Mouse (Mus musculus) heart, postnatal 36 days (tissue): ENCODE data around the gene Ptprn2. TPM values are rescaled to one million over a fixed set of nuclear protein-coding genes. Genes with fewer than 3 reads are reported as not detected.
A peak's percentile ranks its signal among the peaks of the same experiment; 100 is the strongest.

Experiments
- DNase-seq, 2 experiments: peaks; one replicate each; pipeline ENCODE4 v3.0.0; 2021 to 2022
- intact Hi-C: fragments of 180-260 bp; cut with DNase I; formaldehyde crosslinking; loops from one replicate; pipeline ENCODE4 v1.15.1; 2025
- total RNA-seq, 2 experiments: library from RNA; stranded (reverse); gene quantifications; 2 replicates each; pipeline ENCODE4 v1.2.3; 2021

Gene Ptprn2
- total RNA-seq, 2 experiments from 2014 or later, result 0.25 TPM; not detected in 1

DNA sequence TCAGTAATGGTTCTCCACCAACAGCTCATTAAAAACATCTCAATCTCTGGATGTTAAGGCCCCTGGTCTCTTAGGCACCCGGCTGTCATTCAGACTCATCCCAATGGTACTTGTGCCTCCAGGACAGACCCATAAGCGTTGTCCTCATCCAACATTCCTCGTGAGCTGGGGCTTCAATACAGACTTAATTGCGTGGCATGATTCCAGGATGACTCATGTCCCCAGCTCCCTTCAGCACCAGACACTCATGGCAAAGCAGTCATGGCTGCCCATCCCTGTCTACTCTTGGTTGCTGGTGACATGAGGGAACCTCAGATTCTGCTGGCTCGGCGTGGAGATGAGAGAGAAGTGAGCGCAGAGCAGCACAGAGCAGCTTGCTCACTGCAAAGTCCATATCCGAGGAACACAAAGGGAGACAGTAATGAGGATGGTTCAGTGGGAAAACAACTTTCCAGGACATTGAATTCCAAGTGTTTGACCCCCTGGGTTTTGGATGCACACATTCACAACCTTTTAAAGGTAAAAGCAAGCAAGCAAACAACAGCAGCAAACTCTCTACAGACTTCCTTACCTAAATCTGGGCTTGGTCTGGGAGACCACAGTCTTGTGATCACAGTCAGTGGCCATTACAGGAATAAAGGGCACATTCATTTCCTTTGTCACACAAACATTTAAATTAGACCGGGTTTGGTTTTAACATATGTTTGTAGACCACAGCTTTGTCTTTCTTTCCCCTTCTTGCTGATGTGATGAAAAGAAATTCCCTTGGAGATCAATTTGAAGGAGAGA lies 754.6 kb downstream of the Ptprn2 start:
- DNase-seq, result no peak
- intact Hi-C loops, result no loop called here

DNA sequence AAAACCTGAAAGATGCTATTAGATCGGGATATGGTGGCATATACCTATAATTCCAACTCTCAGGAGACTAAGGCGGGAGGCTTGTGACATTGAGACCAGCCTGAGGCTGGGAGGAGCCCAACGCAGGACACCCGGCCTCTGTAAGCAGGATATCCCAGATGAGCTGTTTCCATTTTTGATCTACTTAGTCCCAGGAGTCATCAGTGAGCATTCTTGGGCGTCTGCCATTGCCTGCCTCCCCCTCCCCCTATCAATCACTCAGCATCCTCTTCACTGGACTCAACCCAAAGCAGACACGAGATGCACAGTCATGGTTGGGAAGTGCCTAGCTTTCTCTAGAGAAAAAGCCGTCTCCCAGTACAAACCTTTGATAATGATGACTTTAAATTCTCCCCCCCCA lies 756.7 kb downstream of the Ptprn2 start:
- peak; percentile 17 to 30 for DNase-seq

DNA sequence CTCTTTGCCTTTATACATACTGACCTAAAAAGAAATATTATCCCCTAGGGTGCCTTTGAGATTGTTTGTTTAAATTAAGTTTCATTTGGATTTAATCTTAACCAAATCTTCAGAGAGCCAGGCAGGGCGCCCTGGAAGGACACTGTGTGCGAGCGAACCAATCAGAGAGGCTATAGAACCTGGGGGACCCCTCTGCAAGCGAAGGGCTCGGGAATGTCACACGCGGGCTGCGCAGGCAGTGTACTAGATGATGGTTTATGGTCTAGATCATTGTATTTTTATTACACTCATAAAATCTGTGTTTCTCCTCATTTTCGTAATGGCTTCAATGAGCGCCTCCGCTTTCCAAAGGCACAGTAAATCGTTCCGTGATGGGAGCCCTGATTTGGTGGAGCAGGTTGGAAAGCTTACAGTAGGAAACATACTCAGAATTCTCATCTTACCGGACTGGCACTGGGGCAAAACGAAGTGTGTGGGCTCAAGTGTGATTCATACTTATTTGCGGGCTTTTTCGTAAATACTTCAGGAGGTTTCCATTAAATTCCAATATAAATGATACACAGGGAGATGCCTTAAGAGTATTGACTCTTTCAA lies 760.5 kb downstream of the Ptprn2 start:
- no peak for DNase-seq
- intact Hi-C loops, result no loop called here

More for the DNA sequence above, 756.7 kb downstream of the Ptprn2 start:
- intact Hi-C loops, result no loop called here

DNA sequence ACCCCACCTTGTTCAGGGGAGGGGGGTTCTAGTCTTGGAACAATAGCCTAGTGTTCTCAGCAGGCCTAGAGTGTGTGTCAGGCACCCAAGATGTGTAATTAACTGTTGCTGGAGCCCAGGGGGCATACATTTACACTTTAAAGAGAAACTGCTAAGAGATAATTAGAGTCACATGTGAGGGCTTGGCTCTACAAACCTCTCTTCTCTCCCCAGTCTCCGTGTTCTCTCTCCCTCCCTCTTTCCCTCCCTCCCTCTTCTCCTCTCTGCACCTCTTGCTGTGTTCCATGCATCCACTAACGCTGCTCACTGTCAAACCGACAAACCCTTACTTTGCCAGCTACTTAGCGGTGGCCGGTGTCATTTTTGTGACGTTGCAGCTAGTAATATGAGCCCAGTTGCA lies 764.9 kb downstream of the Ptprn2 start:
- no peak for DNase-seq
- intact Hi-C loops, result no loop called here

DNA sequence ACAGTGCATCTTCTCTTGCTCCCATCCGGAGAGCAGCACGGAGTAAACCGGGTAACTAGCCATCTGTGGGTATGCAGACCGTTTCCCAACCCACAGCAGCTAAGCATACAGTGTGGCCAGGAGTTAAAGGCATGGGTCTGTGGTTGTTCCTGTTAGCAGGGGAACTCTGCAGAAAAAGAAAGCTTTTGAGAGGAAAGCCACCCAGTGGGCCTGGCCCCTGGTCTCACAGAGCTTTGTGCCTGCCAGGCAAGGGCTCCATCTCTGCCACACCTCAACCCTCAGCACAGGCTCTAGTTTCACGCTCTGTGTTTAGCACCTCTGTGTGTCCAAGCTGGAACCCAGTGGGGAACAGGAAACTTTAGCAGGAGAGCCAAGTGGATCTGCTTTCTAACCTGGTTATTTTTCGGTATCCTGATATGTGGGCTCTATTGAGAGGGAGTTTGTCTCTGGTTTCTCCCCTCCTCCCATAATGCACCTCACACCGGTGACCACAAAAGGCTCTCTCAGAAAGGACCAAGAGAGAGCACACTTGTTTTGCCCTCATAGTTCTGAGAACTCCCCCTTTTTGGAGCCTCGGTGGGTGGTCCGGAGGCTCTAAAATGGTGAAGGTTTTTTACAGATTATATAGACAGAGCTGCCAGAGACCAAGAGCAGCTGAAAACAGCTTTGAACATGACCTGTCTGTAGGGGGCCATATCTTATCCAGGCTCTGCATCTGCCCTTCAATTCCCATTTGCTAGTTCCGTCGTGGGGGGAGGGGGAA lies 766.3 kb downstream of the Ptprn2 start:
- intact Hi-C loops, result no loop called here
- no peak for DNase-seq

DNA sequence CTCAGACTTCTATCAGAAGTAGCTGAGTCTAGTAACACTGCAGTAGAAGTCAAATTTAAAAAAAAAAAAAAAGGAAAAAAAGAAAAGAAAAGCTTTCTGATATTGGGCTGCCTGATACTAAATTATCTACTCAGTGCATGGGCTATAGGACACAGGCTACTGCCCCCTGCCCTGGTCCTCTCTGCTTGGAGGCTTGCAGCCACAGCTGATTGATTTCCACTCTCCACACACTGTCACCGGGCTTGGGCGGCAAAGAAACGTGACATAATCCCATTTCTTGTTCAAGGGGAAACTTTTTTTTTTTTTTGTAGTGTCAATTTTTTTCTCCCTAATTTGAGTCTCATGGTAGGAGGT lies 766.9 kb downstream of the Ptprn2 start:
- no peak for DNase-seq
- intact Hi-C loops, result no loop called here

DNA sequence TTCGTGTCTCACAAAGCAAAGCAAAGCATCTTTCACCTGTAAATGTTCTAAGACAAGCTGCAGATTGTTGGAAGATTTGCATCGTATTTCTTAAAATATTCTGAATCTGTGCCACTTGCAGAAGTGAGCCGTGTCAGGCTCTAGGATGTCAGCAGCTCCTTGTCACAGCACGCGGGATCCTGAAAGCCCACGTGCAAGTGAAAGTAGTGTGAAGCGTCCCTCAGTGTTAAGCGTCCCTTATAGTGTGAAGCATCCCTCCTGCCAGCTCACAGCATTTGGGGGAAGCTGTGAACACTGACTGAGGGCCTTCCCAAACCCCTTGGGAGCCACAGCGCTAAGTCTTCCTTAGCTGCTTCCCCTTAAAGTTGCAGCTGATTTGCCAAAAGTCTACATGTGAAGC lies 768.8 kb downstream of the Ptprn2 start:
- intact Hi-C loops, result no loop called here
- no peak for DNase-seq

DNA sequence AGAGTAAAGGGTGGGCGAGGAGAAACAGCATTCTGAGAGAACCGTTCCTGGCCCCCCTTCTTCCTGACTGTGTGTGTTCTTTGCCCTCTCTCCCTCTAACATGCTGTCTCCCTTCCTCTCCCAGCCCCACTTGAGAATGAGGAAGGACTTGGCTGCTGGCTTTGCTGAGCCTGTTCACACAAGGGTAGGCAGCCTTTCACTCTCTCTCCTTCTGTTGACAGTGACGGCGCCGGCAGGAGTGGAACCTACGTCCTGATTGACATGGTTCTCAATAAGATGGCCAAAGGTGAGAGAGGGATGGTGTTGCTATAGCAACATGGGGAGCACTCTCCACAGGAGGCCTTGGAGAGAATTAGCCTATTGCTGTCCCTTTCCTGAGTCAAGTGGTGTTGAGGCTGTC lies 769.8 kb downstream of the Ptprn2 start:
- DNase-seq, result no peak
- intact Hi-C loops, result no loop called here

DNA sequence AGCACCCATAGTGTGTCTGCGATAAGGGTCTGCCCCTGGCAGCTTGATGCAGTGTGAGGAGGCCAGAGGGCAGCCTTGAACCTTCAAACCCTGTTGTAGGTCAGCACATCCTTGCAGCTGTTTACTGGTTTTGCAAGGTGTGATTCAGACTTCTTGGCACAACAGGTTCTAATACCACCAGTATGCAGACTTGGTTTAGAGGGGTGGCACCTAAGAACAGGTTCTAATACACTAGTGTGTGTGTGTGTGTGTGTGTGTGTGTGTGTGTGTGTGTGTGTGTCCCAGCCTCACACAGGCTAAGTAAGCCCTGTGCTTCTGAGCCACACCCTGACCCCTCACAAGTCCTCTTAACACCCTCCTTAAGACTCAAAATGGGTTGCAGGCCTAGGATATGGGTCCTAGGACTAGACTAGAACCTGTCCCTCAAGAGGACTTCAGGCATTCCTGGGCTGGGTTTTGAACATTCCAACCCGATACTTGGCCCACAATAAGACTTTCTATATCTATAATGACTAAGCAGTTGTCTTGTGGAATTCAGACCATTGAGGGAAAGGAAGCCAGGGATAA lies 770.3 kb downstream of the Ptprn2 start:
- DNase-seq, result no peak
- intact Hi-C loops, result no loop called here

DNA sequence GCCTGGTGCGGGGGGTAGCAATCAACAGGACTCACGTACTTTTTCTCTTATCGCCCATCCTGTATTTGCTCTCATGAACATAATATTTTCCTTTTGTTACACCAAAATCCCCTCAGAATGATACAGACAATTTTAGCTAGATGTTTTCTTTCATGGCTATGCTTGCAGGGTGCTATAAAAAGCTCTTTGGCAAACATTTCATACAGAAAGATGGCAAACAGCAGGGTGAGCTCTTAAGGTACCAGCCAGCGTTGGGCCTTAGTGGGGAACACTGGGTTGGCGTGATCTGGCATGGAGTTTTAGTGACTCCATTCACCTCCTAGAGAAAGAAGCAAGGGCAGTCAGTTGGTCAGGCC lies 771.3 kb downstream of the Ptprn2 start:
- DNase-seq, result no peak
- intact Hi-C loops, result no loop called here

DNA sequence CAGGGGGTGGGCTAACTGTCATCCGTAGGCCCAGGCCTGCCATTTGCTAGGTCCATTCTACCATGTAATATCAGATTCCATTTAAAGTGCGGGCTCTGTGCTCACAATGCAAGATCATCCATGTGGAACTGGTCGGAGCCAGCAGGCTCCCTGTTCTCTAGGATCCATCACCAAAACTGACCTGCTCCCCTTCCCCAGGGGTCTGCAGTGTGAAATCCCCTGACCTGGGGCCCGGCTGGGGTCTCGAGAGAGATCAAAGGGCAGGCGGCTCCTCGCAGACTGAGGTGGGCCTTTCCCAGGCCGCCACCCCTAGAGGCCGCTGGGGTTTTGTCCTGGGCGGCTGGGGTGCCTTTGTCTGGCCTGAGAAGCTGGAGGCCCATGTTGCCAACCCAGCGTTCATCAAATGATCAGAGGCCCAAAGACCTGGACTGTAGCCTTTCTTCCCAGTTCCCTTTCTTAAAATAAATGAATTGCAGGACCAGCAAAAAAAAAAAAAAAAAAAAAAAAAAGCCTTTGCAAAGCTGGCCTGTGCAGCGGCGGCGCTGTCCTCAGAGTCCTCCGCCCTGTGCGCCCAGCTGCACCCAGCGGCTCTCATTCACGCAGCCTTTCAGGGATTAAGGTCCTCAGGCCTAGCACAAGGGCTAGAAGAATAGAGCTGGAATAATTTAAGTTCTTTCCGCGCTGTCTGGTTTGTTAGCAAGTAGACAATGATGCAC lies 771.8 kb downstream of the Ptprn2 start:
- intact Hi-C loops, result no loop called here
- DNase-seq, result no peak

DNA sequence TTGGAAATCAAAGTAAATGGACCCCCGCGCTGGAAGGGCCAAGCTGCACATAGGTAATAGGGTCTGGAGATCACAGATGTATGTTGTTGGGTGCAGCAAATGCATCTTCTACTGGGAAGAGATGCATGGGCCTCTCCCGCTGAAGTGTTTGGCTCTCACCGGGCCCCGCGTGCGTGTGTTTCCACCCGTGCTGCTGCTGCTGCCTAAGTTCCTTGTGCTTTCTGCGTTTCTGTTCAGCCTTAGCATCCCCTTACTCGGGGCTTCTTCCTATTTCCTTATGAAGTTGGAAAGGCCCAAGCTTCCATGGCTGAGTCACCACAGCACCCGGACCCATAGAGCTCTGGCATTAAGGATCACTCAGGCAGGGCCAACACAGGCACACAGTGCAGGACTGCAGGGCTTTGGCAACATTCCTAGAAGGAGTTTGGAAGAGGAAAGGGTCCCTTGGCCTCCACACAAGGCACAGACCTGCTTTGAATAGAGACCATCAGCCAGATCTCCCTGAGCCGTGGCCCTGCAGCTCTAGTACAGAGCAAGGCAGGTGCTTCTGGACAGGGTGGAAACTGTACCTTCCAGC lies 772.5 kb downstream of the Ptprn2 start:
- intact Hi-C loops, result no loop called here
- DNase-seq, result no peak

DNA sequence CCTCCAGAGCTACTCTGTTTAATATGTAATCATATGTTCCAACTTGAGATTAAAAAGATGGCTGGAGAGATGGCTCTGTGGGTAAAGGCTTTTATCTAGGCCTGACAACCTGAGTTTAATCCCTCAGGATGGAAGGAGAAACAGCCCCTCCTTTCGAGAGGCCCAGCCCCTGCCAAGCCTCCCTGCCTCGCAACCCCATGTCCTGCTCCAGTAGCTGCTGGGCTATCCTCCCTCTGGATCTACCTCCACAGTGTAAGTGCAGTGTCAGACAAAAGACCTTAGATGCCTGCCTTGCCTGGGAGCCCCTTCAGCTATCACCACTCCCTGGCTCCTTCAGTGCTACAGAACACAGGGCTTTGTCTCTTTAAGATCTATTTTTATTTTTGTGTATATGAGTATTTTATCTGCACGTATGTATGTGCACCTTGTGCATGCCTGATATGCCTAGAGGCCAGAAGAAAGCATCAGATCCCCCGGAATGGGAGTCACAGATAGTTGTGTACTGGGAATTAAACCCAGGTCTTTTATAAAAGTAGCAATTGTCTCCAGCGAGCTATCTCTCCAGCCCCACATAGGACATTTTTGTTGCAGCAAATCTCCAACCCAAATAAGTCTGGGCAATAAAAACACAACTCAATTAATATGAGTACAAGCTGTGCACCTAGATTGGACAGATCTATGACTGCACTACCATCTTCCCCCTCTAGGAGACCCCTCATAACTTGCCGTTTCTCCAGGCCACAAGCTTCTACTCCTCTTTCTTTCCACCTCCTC lies 775.1 kb downstream of the Ptprn2 start:
- DNase-seq, result no peak
- intact Hi-C loops, result no loop called here

DNA sequence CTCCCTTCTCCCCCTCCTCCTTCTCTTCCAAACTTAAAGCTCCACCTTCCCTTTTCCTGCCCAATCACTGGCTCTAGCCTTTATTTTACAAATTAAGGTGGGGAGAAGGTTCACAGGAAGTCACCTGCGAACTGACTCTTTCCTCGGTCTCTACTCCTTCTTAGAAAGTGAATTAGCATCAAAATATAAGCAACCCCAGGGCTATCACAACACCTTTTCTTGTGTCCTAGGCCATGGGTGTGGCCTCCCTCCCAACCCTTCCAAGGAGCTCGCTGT lies 775.6 kb downstream of the Ptprn2 start:
- intact Hi-C loops, result no loop called here
- no peak for DNase-seq

DNA sequence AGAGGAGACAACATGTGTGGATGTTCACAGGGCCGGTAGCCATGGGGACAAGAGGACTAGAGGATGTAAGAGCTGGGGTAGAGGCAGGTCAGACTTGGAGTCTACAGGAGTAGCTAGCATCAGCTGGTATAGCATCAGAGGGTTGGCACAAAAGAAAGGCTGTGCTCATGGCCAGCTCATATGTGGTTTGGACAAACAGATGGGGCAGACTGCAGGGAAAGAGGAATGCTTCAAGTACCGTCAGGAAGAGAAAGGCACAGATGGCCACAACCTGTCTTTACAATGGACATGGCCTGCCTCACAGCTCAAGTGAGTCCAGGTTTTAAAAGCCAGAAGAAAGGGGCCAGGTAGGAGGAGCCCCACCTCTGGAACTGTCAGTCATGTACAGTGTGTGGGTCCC lies 776.5 kb downstream of the Ptprn2 start:
- no peak for DNase-seq
- intact Hi-C loops, result no loop called here

DNA sequence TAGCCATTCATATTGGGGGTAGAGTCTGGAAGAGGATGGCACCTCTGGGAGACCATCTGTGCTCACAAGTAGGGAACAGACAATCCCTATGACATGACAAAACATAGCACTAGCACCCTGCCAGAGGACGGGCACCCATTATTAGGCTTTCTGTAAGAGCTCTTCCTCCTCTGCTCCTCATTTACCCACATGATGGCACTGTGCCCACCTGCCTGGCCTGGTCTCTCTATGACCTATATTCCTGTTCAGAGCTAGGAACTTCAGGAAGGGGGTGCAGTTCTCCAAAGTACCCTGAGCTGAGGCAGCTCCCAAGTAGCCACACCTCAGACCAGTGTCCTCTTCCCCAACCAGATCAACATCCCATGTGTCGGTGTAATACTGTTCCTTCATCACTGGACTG lies 777.6 kb downstream of the Ptprn2 start:
- DNase-seq, result no peak
- intact Hi-C loops, result no loop called here

DNA sequence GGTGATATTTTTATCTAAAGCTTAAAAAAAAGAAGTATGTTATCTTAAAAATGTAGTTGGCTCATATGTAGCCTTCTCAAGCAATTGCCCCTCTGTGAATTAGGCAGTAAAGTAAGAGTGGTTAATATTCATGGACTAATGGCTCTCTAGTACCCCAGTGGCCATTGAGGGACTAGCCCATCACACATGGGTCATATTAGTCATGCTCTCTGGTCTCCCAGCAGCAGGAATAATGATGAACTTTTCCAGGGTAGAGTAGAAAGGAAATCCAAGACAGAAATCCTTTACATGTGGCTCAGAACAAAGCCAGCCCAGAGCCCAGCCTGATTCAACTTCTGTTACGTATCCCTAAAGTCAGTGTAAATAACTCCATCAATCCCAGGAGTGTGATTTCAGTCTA lies 779.7 kb downstream of the Ptprn2 start:
- intact Hi-C loops, result no loop called here
- no peak for DNase-seq

DNA sequence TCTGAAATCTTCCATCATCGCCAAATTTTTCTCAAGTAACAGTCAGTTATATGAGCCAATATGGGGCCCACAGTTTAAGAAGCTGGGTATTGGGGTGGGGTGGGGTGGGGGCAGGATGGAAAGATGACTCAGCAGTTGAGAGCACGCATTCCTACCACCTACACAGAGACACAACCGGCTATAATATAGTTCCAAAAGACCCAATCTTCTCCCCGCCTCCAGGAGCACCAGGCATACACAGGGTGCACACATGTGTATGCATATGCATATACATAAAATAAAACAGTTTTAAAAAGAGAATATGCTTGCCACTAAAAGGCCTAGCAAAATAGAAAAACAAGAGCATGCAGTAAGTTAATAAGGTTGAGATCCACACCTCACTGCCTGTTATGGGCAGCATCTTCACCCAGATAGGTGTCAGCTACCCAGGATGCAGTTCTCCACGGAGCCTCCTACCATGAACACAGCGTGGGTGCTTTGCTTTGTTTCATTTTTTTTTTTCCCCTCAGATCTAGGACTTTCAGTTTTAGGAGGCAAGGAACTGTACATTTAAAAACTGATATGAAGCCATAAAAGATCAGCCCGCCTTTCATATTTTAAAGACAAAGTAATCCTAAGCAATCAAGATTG lies 783.1 kb downstream of the Ptprn2 start:
- DNase-seq, result no peak
- intact Hi-C loops, result no loop called here

DNA sequence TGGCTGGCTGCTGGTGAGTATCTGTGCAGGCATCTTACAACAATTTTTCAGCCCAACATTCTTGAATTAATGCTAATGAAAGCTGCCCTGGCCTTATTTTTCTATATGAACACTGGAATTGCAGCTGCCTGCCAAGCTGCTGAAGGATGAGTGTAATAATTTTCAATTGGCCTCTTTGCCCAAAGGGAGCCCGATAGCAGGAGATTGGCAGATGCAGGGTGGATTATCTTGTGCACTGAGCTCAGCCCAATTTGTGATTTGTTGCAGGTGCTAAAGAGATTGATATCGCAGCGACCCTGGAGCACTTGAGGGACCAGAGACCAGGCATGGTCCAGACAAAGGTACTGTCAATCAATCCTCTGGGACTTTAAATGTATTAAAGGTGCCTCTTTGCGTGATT lies 783.8 kb downstream of the Ptprn2 start:
- intact Hi-C loops, result no loop called here

DNA sequence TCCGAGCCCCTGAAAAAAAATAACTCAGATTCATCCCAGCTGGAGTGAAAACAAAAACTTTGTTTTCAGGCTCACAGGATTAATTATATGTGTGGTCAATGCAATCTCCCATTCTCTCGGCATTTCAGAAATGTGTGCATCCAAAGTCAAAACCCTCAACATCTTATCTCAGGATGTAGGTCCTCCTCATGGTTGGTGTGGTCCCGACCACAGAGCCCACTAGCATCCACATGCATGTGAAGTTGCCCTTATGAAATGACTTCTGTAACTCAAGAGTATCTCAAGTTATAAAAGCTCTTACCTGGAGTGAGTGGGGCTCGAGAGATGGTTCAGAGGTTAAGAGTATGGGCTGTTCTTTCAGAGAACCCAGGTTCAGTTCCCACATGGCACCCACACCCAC lies 784.7 kb downstream of the Ptprn2 start:
- intact Hi-C loops, result no loop called here
- no peak for DNase-seq

More for the DNA sequence above, 783.8 kb downstream of the Ptprn2 start:
- no peak for DNase-seq
